Mouse (Mus musculus) macrophage (primary cell): Measurements from ENCODE around the gene Elk3. TPM values are rescaled to one million over a fixed set of nuclear protein-coding genes. Genes with fewer than 3 reads are reported as not detected.

Source experiments
- H3K27ac ChIP-seq: fragments of 350-480 bp; formaldehyde crosslinking; 2 replicates; pipeline ENCODE4 v1.9.0; 2021
- H3K36me3 ChIP-seq: fragments of 350-480 bp; formaldehyde crosslinking; 2 replicates; pipeline ENCODE4 v1.9.0; 2021; ENCODE audit errors: inconsistent target
- H3K4me3 ChIP-seq: fragments of 350-480 bp; formaldehyde crosslinking; 2 replicates; pipeline ENCODE4 v1.9.0; 2021; ENCODE audit errors: inconsistent target
- H3K79me2 ChIP-seq: fragments of 350-480 bp; formaldehyde crosslinking; 2 replicates; pipeline ENCODE4 v1.9.0; 2021; ENCODE audit errors: inconsistent target
- WGBS: methylation state at CpG from one replicate; pipeline ENCODE4 v1.1.7; 2026; ENCODE audit warnings: inconsistent platforms; ENCODE audit not compliant: missing documents; 5-methylcytosine and 5-hydroxymethylcytosine counted together
- polyA plus RNA-seq: library from polyadenylated mRNA; stranded (reverse); fragments of 250-400 nt; gene quantifications from 3 replicates; pipeline ENCODE4 v1.2.4, GENCODE M21; 2018; ENCODE audit warnings: inconsistent platforms

The Elk3 gene
- polyA plus RNA-seq, 1 experiment from 2014 or later: 23.9 TPM

DNA sequence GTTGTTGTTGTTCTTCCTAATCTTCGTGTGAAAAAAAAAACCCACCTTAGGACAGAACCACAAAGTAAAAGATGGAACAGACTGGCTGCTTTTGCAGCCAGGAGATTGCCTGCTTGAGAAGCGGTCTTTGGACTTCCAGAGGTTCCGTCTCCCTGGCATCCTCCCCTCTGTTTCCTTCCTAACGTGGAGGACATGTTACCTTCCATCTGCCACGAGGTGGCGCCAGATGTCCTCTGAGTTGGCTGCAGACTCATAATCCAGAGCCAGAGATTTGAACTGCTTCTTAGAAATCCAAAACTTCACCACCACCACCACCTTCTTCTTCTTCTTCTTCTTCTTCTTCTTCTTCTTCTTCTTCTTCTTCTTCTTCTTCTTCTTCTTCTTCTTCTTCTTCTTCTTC, 19.1 kb downstream of the Elk3 start:
- WGBS: 35% methylated on average over 6 of the region's 6 CpGs
- Histone ChIP-seq H3K27ac (no peak overlapping the region), H3K4me3 (no peak overlapping the region), H3K36me3 (no peaks in the 10 kb centered on the region; the same call in 1 of the 2 replicates), H3K79me2 (peaks cover 81% of the 10 kb centered on the region)

DNA sequence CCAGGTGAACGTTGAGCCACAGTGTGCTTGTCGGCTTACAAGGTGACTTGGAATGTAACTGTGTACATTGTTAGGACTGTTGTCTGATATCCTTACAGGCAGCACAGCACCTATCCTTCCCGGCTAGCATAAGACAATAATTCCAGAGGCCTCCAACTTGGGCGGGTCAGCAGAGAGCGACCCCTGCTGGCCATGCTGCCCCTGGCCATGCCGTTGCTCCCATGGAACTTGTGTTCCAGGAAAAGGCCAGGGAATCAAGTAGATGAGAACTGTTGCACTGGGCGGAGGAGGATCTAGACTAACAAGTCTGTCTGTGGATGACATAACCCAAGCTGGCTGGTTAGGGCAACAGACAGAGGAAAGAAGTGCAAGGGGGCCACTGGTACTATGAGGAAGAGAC, 19.6 kb downstream of the Elk3 start:
- WGBS: 79% methylated on average over 7 of the region's 7 CpGs
- Histone ChIP-seq H3K79me2 (peaks cover 81% of the 10 kb centered on the region), H3K27ac (no peak overlapping the region), H3K36me3 (no peaks in the 10 kb centered on the region; the same call in 1 of the 2 replicates), H3K4me3 (no peak overlapping the region)

DNA sequence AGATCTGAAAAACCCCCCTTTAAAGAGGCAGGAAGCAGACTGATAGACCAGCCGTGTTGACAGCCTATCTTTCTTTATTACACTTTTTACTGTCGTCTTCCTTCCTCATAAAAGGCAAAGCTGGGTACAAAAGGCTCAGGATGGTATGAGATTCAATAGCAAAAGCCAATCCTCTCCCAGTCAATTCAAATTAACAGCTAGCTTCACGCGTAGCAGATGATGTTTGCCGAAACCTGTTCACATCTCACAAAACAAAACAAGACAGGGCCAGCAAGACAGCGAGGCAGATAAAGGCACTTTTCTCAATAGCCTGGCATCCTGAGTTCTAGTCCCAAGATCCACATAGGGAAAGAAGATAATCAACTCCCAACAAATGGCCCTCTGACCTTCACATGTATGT, 21.5 kb downstream of the Elk3 start:
- WGBS: 88% methylated on average over 6 of the region's 6 CpGs
- no peak overlapping the region for H3K27ac ChIP-seq
- no peaks in the 10 kb centered on the region; the same call in 1 of the 2 replicates for H3K36me3 ChIP-seq
- peaks cover 77% of the 10 kb centered on the region for H3K79me2 ChIP-seq
- no peak overlapping the region for H3K4me3 ChIP-seq

DNA sequence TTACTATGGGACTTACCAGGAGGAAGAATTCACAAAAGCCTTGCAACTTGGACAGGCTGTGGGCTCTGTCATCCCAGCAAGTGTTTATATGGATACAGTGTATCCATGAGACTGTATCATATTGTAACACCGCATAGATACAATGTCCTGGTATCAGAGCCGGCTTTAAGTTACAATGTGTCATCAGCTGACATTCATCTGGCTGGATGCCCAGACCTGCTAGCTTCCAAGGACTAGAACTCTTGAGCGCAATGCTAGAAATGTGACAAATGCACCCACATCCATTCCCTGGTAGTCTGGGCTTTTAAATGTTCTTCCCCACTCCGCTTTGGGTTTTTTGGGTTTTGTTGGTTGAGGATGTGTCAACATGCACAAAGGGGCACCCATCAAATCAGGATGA, 22.6 kb downstream of the Elk3 start:
- Histone ChIP-seq H3K27ac (no peak overlapping the region), H3K36me3 (no peaks in the 10 kb centered on the region; the same call in 1 of the 2 replicates)
- 83% methylated on average over 4 of the region's 4 CpGs for WGBS

DNA sequence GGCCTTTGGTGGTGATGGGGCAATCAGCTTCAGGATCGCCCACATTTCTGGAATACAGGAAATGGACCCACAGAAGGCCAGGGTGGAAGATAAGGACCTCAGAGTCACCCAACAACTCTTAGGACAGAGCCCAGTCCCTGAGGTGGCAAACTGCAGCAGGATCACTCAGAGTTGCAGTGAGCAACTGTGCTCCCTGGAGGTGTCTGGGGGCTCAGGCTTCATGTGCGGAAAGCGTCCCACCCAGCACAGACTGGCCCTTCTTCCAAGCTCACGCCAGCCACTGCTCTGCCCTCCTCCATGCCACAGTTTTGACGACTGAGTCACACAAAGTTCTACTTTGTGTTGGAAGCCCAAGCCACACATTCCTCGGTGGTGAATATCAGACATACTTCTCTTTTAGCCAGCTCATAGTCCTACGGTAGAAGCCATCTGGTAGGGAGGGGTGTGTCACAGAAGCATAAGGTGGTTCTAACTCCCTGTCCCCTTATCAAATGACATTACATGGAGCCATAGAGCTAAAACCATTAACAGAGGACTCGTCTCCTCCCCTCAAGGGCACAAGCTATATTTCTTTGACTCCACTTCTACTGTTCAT, 23.3 kb downstream of the Elk3 start:
- Histone ChIP-seq H3K79me2 (peaks cover 71% of the 10 kb centered on the region), H3K4me3 (no peak overlapping the region), H3K27ac (no peak overlapping the region), H3K36me3 (peaks cover 6% of the 10 kb centered on the region; the same call in 1 of the 2 replicates)
- 95% methylated on average over 8 of the region's 8 CpGs for WGBS

More for the DNA sequence above, 22.6 kb downstream of the Elk3 start:
- Histone ChIP-seq H3K79me2 (peaks cover 68% of the 10 kb centered on the region), H3K4me3 (no peak overlapping the region)

DNA sequence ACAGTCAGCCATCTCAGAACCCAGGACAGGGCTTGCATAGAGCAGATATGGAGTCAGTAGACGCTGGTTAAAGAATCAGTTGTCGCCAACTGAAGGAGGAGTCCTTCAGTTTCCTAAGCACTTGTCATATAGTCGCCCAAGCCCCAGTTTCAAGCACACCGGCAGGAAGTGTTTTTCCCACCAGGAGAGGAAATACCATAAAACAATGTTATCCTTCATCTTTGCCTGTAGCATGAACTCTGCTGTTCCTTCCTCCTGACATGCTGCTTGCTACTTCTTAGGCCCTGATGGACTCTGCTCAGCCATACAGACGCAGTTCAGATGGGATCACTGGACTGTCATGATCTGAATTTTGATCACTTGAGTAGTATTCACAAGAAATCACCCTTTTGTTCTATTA, 25.4 kb downstream of the Elk3 start:
- H3K36me3 ChIP-seq: peaks cover 25% of the 10 kb centered on the region; the same call in 1 of the 2 replicates
- H3K4me3 ChIP-seq: no peak overlapping the region
- H3K27ac ChIP-seq: no peak overlapping the region
- H3K79me2 ChIP-seq: peaks cover 79% of the 10 kb centered on the region
- WGBS: 90% methylated on average over 5 of the region's 5 CpGs

DNA sequence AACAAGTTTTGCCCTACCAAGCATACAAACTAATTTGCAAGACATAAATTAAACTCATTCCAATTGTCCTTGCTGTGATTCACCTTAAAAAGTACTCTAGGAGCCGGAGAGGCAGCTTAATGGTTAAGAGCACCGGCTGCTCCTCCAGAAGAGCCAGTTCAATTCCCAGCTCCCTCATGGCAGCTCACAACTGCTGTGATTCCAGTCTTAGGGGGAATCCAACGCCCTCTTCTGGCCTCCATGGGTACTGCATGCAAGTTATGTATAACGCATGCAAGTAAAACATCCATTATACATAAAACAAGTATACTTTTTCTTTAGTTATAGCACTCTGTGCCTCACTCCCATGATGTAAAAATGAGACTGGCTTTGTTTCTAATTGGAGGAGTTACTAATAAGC, 27.7 kb downstream of the Elk3 start:
- Histone ChIP-seq H3K4me3 (no peak overlapping the region), H3K79me2 (peaks cover 64% of the 10 kb centered on the region), H3K36me3 (peaks cover 26% of the 10 kb centered on the region; the same call in 1 of the 2 replicates), H3K27ac (no peak overlapping the region)
- WGBS: 70% methylated on average over 4 of the region's 4 CpGs

DNA sequence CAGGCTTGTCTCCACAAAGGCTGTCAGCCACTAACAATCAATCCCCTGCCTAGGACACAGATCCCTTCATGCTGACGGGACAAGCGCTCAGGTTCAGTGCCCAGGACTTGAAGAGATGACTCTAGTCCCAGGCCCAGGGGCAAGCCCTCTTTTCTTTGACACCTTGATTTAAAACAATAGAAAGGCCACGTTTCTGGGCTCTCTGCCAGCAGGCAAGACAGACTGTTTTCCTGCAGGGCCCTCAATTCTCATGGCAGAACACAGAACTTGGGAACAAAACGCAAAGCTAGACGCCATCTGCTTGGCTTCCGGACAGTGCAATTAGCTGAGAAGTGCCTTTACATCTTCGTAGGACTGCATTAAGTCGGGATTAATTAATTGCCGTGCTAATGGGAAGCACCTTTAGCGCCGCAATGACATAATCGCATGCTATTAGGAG, 28.4 kb downstream of the Elk3 start:
- H3K27ac ChIP-seq: no peak overlapping the region
- peaks cover 63% of the 10 kb centered on the region for H3K79me2 ChIP-seq
- no peak overlapping the region for H3K4me3 ChIP-seq
- peaks cover 26% of the 10 kb centered on the region; the same call in 1 of the 2 replicates for H3K36me3 ChIP-seq
- 86% methylated on average over 12 of the region's 12 CpGs for WGBS

DNA sequence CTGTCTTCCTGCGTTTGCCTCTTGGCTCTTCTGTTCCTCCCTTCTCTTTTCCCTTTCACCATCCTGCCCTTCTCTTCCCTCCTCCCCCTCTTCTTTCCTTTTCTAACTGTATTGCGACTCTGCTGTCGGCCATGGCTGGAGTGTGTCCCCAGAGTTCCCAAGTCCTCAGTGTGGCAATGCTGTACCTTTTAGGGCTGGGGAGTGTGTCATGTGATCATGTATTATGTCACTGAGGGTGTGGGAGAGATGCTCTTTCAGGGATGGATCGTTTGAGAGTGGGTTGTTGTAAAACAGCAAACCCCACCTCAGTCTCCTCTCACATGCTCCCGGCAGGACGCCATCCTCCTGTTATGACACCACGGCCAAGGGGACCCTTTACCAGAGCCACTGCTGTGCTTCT, 29.8 kb downstream of the Elk3 start:
- Histone ChIP-seq H3K4me3 (no peak overlapping the region), H3K36me3 (peaks cover 26% of the 10 kb centered on the region; the same call in 1 of the 2 replicates)
- WGBS: 95% methylated on average over 5 of the region's 7 CpGs

DNA sequence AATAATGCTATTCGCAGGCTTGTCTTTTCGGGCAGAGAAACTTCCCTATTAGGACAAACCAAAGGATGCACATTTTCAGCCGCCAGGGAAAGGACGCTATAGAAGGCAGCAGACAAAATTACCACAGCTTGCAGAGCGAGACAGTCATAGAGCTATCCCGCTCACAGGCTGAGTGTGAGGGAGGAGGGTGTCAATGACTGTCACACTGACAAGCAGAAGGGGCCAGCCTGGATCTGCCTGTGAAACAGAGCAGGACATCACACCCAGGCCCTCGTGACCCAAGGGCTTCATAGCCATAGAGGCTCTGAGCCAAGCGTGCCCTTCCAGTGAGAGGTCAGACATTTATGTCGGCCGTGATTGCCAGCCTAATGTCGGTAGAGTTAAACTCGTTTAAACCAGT, 30.3 kb downstream of the Elk3 start:
- 95% methylated on average over 12 of the region's 12 CpGs for WGBS
- Histone ChIP-seq H3K79me2 (peaks cover 55% of the 10 kb centered on the region; the same call in 1 of the 2 replicates), H3K27ac (no peak overlapping the region), H3K4me3 (no peak overlapping the region), H3K36me3 (peaks cover 26% of the 10 kb centered on the region; the same call in 1 of the 2 replicates)

More for the DNA sequence above, 29.8 kb downstream of the Elk3 start:
- Histone ChIP-seq H3K79me2 (peaks cover 60% of the 10 kb centered on the region; the same call in 1 of the 2 replicates), H3K27ac (no peak overlapping the region)

DNA sequence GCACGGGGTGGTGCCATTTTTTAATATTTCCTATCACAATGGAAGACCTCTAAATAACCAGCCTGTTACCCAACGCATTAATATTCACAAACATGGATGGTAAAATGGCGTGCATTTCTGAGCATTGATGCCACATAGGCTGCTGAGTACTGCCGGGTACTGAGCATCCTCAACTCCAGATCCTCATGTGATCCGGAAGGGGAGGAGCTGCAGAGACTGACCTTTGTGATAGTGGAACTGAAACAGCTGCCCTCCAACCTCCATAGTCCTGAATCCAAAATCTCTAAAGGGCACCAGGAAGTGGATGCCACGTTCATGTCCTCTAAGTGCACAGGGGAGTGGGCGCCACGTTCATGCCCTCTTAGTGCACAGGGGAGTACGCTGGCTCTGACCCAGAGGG, 31.9 kb downstream of the Elk3 start:
- peaks cover 26% of the 10 kb centered on the region; the same call in 1 of the 2 replicates for H3K36me3 ChIP-seq
- WGBS: 86% methylated on average over 9 of the region's 9 CpGs

DNA sequence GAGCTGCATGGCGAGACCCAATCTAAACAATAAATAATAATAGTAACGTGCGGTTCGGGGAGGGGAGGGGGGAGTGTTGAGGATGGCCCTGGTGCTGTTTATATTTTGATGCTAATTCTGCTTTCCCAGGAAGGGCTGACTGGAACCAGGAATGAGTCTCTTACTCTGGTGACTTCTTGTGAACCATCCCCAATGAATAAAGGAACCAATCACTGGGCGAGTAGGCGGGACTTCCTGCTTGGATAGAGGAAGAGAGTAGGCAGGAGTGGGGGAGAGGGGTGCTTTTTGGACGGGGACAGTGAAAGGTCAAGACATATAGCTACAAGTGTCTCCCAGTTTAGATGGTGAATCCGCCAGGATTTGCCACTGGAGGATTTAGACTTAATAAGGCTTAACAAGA, 32.6 kb downstream of the Elk3 start:
- Histone ChIP-seq H3K27ac (no peak overlapping the region), H3K36me3 (peaks cover 26% of the 10 kb centered on the region; the same call in 1 of the 2 replicates), H3K79me2 (peaks cover 47% of the 10 kb centered on the region; the same call in 1 of the 2 replicates), H3K4me3 (no peak overlapping the region)
- WGBS: 90% methylated on average over 8 of the region's 8 CpGs

More for the DNA sequence above, 31.9 kb downstream of the Elk3 start:
- no peak overlapping the region for H3K27ac ChIP-seq
- H3K79me2 ChIP-seq: peaks cover 47% of the 10 kb centered on the region; the same call in 1 of the 2 replicates
- H3K4me3 ChIP-seq: no peak overlapping the region

DNA sequence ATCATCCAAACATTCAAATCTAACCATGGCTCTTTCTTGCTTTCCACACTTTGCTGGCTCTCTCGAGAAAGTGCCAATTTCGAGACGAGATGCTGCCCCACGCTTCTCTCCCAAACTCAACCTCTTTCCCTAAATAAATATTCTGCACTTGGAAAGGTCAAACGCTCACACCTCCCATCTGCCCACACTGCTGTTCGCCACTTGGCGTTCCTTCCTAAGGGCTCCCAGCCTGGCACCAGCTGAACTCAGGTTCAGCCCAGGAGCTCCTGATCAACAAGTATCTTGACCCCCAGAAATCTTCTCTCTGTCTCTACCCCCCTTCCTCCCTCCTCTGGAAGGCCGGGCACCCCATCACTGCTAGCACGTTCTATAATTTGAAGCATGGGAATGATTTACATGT, 34.1 kb downstream of the Elk3 start:
- peaks cover 13% of the 10 kb centered on the region; the same call in 1 of the 2 replicates for H3K36me3 ChIP-seq
- no peak overlapping the region for H3K4me3 ChIP-seq
- WGBS: 91% methylated on average over 9 of the region's 9 CpGs
- H3K27ac ChIP-seq: no peak overlapping the region
- H3K79me2 ChIP-seq: peaks cover 44% of the 10 kb centered on the region; the same call in 1 of the 2 replicates

DNA sequence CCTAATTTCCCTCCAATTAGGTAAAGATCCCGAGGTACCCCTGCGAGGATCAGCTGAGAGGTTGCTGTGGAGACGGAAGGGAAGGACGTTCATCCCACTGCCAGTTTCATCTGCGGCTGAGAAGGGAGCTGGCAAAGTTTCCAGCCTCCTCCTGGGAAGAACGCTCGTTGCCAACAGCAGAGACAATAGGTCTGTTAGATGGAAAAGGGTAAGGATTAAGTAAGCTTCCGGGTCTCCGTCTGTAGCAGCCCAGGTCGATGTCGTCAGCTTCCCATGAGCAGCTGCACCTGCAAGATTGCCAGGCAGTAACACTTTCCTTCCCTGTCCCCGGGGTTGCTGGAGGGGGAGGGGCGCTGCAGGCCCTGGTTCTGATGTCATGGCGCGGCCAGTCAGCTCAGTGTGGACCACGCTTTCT, 34.6 kb downstream of the Elk3 start:
- Histone ChIP-seq H3K36me3 (peaks cover 9% of the 10 kb centered on the region; the same call in 1 of the 2 replicates), H3K4me3 (no peak overlapping the region), H3K27ac (no peak overlapping the region), H3K79me2 (peaks cover 41% of the 10 kb centered on the region; the same call in 1 of the 2 replicates)
- 77% methylated on average over 16 of the region's 16 CpGs for WGBS
